Mouse (Mus musculus) mammary gland, adult 2 months (tissue): ENCODE measurements around the gene Bmp7. TPM values are rescaled to one million over a fixed set of nuclear protein-coding genes. Genes with fewer than 3 reads are reported as not detected.

Source experiments
- polyA plus RNA-seq: library from polyadenylated mRNA; depleted of rRNA; stranded (reverse); fragments of >200 nt; gene quantifications from 2 replicates; pipeline ENCODE4 v1.2.3, GENCODE M21; 2012; ENCODE audit warnings: low replicate concordance; rRNA removed

Gene Bmp7
- 7.5 and 12.0 TPM in 2 replicates for polyA plus RNA-seq

DNA sequence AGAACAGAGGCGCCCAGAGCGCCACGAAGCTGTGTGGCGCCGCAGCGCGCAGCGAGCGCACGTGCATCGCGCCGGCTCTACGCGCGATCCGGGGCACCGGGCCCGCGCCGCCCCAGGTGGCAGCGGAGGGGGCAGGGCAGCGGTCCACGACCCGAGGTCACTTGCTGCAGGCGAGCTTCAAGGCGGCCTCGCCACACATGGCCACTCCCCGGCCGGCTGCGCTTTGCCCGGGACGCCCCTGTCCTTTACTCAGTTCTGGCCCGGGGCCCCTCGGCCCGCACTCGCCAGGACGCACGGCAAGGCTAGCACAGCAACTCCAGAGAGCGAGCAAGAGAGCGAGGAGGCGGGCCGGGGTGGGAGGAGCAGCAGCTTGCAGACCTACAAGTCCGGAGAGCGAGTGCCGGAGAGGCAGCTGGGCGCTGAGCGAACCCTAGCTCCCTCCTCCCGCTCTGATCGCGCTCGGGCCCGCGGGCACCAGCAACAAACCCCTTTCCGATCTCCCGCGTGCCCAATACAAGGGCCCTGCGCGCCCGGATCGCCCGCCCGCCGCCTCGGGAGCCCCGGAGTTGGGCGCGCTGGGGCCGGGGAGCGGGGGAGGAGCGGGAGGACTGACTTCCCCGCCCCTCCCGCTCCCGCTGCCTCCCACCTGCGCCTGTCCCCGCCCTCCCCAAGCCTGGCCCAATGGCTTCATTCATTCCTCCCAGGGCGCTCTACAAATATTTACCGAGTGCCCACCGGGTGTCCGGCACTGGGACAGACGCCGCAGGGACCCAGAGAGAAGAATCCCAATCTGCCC is at the start of gene Bmp7:
Gene Bmp7 (minus strand): TSS at position 319 of the 796 bp plus-strand sequence.

DNA sequence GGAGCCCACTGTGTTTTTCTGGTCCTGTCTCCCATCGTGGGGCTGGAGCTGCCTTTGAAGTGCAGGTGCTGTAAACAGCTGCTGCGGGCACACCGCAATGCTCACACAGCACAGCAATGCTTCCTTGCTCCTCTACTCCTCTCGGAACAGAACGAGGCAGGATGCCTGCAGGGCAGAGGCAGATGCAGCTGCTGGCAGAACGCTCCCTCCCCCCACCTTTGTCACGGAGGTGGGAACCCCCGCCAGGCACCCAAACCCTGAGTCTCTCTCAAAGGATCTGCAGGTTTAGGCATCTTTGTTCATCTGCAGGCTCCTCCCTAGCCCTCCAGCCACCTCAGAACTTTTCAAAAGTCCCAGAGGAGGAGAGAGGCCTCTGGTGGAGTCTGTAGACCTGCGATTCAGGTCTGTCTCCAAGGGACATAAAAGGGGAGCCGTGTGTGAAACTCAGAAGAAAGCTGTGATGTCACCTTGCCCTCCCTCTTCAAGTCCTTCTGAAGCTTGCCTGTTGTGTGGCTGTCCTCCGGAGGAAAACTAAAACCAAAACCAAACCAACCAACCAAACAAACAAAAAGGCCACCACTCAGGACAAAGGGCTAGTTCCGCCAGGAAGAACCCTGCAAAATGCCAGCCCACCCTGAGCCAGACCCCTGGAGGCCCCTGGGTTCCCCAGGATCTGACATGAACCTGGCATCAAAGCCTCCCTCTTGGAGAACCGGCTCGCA is 37.4 kb upstream of the Bmp7 start, which contains the start of gene Spo11:
Gene Spo11 (plus strand): TSS at position 292 of the 722 bp plus-strand sequence.

Other genes starting within 250 kb of the Bmp7 start
- 0.48 and 0.59 TPM in 2 replicates for gene Spo11, start 37.4 kb upstream of the Bmp7 start, polyA plus RNA-seq
- gene Rae1, start 59.8 kb upstream of the Bmp7 start, polyA plus RNA-seq: 53.9 and 63.6 TPM in 2 replicates
- gene Rbm38, start 80.2 kb upstream of the Bmp7 start, polyA plus RNA-seq: 380 and 570 TPM in 2 replicates
- gene Ctcfl, start 179.2 kb upstream of the Bmp7 start, polyA plus RNA-seq: 0.04 TPM in 1 of 2 replicates, not detected in the other
- gene Pck1, start 212.7 kb upstream of the Bmp7 start, polyA plus RNA-seq: 108 and 111 TPM in 2 replicates